Mouse (Mus musculus): ENCODE measurements around the gene Elovl3. TPM values are rescaled to one million over a fixed set of nuclear protein-coding genes. Genes with fewer than 3 reads are reported as not detected.

The Elovl3 gene
- total RNA-seq, 2 experiments from 2014 or later = not detected

DNA sequence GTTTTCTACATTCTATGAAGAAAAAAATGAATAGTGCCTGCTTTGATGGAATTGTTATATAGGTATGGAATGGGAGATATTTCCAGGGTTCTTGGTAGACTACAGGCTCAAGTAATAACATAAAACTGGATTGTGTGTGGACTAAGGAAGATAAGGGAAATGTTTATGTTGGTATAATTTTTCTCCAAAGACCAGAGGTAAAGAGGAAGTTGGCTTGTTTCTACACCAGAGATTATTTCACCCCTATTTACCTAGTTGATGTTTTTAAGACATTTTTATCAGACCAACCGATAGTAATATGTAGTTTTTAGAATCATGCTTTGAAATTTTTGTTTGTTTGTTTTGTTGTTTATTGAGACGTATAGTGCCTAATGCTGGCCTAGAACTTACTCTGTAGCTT is 48.6 kb downstream of the Elovl3 start:
- intact Hi-C loops (cut with DNase I) = no loop called here
- DNase-seq (ENCODE audit: extremely low spot score in 1 of 2, low spot score in 2 of 2) = no peak

DNA sequence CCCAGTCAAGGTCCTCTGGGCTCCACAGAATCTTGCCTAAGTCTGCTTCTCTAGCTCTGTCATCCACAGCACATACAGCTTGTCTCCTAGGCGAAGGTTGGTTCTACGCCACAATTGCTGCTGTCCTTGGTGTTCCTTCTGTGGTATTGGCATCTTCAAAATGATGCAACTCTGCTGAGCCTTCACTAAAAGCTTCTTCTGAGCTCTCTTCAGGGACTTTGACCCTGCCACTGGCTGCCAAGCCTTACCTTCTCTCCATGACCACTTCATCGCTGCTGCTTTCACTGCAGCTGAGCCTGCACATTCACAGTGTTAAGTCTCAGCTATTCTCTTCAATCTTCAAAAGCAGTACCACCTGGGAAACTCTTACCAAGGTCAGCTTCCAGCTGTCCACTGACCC is 50.5 kb downstream of the Elovl3 start:
- intact Hi-C loops (cut with DNase I) = no loop called here
- no peak for DNase-seq (ENCODE audit: extremely low spot score in 1 of 2, low spot score in 2 of 2)

Other genes with a start within 250 kb of the Elovl3 start
- gene Armh3, start 133.4 kb upstream of the Elovl3 start, total RNA-seq (2021) = 10 to 100 TPM; 22.9 to 24.6 TPM
- 1 to 10 TPM; 3.3 to 4.7 TPM for gene Hps6, start 128.4 kb upstream of the Elovl3 start, total RNA-seq (2021)
- gene Pprc1, start 87.0 kb upstream of the Elovl3 start, total RNA-seq (2021) = 10 to 100 TPM; 26.2 to 29.1 TPM
- 100 to 1,000 TPM in 1 of 2 experiments, 10 to 100 TPM in 1; 99.7 to 101 TPM for gene Ldb1, start 86.7 kb upstream of the Elovl3 start, total RNA-seq (2021)
- gene Nolc1, start 56.0 kb upstream of the Elovl3 start, total RNA-seq (2021) = 10 to 100 TPM; 34.6 to 37.3 TPM
- gene Pitx3, start 16.4 kb downstream of the Elovl3 start, total RNA-seq (2021) = not detected
- 100 to 1,000 TPM; 100 TPM for gene Gbf1, start 20.6 kb downstream of the Elovl3 start, total RNA-seq (2021)
- 1 to 10 TPM; 2.0 to 2.4 TPM for gene Nfkb2, start 172.4 kb downstream of the Elovl3 start, total RNA-seq (2021)
- gene Psd, start 195.3 kb downstream of the Elovl3 start, total RNA-seq (2021) = 100 to 1,000 TPM; 631 to 653 TPM
- 10 to 100 TPM; 25.9 to 29.2 TPM for gene Fbxl15, start 196.3 kb downstream of the Elovl3 start, total RNA-seq (2021)
- 100 to 1,000 TPM; 183 to 200 TPM for gene Cuedc2, start 206.8 kb downstream of the Elovl3 start, total RNA-seq (2021)
- gene Mfsd13a, start 209.2 kb downstream of the Elovl3 start, total RNA-seq (2021) = 10 to 100 TPM; 22.0 to 23.5 TPM
- gene 2310034G01Rik, start 218.4 kb downstream of the Elovl3 start, total RNA-seq (2021) = under 1 TPM; 0.77 to 0.99 TPM

Measured in left cerebral cortex, postnatal 10 days (tissue).